Mouse (Mus musculus) frontal cortex, adult 2 months (tissue): ENCODE measurements around the gene Mmrn2. TPM values are rescaled to one million over a fixed set of nuclear protein-coding genes. Genes with fewer than 3 reads are reported as not detected.
"Not testable (repeated sequence)": the region's sequence is repeated elsewhere in the genome, so short reads cannot be mapped to it uniquely, and the experiment has no call there.

Source experiments
- DNase-seq, 2 experiments: peaks; one replicate each; pipeline ENCODE4 v3.0.0; 2022; ENCODE audit warnings: low spot score in 1 of 2; ENCODE audit errors: extremely low spot score in 1 of 2
- polyA plus RNA-seq: library from polyadenylated mRNA; depleted of rRNA; stranded (reverse); fragments of >200 nt; gene quantifications from 2 replicates; pipeline ENCODE4 v1.2.3, GENCODE M21; 2012

The Mmrn2 gene
- polyA plus RNA-seq, 1 experiment: 2.9 TPM

DNA sequence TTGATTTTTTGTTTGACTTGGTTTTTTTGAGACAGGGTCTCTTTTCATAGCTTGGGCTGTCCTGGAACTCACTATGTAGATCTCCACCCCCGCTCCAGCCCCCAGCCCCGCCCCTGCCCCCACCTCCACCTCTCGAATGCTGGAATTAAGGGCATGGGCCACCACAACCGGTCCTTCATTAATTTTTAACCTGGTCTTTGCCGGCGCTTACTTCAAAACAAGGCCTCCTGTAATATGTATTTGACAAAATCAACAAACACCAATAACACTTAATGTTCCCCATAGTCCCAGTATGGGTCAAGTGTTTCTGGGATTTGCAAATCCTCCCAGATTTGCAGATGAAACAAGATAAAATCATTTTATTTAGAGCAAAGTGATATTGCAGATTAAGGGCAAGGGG is 15.0 kb upstream of the Mmrn2 start:
- no peak for DNase-seq

DNA sequence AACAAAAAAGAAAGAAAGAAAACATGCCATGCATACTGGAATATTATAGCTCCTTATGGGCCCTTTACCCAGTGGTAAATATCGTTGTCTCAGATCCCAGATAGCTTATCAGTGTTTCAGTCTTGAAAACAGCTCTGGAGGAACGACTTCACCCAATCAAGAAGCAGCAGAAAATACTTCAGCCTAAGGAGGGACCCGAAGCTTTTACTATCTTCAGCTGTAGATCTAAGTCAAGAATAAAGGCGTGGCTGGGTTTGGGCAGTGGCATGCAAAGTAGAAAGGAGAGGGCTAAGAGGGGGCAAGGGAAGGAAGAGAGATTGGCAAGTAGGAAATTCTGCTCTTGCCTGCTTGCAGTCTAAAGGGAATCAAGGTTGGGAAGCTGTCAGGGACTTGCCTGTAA is 13.1 kb upstream of the Mmrn2 start:
- no peak for DNase-seq

DNA sequence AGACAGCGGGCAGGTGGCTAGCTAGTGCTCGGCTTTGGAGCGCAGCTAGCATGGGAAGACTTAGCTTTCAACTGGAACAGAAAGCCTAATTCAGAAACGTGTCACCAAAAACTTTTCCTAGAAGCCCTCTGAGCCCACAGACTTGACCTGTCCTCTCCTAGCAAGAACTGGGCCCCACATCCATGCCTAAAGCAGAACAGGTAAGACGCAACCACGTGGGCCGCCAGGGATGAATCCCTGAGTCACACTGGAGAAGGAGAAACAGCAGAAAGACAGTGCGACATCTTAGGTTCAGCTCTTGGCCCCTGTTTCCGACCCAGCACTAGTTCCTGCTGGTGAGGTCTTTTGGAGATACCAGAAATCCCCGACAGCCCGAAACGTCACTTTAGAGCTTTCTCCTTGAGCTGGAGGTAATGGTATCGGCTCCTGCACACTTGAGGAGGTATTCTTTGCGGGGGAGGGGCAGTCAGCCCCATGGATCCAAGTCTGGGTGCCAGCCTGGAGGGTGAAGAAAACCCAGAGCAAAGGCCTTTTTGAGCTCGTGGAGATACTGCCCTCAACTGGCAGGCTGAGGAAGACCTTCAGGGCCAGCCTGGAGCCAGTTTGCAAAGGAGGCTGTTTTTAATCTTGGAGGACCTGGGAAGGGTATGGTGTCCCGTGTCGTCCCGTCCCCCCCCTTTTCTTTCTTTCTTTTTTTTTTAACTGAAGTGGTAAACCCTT is 12.4 kb upstream of the Mmrn2 start:
- peak; percentile 44 to 80 for DNase-seq

DNA sequence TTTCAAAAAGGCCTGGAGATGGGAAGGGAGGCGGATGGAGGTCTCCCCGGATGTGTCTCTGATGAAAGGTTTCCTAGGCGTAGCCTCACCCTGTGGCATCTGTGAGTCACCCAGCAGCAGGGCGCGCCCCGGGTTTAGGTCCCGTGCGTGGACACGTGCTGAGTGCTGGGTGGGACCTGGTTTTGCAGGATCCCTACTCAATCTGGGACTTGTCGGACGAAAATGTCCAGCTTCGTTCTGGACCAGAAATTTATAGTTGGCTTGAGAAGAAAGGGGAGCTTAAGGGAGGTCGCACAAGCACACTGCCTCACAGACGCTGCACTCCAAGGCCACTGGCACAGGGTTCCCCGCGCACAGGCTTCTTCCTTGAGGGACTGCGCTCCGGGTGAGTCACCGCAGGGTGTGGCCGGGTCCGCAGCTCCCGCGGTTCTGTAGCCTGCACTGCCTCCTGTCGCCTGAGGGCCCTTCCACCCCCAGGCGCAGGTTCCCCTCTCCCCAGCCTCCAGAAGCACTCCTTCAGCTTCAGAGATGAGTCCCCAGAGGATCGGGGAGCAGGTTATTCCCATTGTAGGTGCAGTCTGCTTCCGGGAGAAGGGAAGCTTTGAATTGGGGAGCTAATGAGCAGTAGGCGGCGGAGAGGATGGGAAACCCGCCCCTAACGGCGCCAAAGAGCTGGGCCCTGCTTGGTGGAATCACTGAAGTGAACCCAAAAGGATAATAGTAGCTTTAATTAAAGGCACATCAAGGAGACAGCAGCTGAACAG is 11.6 kb upstream of the Mmrn2 start:
- DNase-seq: peak in 1 of 2 experiments; percentile 47

DNA sequence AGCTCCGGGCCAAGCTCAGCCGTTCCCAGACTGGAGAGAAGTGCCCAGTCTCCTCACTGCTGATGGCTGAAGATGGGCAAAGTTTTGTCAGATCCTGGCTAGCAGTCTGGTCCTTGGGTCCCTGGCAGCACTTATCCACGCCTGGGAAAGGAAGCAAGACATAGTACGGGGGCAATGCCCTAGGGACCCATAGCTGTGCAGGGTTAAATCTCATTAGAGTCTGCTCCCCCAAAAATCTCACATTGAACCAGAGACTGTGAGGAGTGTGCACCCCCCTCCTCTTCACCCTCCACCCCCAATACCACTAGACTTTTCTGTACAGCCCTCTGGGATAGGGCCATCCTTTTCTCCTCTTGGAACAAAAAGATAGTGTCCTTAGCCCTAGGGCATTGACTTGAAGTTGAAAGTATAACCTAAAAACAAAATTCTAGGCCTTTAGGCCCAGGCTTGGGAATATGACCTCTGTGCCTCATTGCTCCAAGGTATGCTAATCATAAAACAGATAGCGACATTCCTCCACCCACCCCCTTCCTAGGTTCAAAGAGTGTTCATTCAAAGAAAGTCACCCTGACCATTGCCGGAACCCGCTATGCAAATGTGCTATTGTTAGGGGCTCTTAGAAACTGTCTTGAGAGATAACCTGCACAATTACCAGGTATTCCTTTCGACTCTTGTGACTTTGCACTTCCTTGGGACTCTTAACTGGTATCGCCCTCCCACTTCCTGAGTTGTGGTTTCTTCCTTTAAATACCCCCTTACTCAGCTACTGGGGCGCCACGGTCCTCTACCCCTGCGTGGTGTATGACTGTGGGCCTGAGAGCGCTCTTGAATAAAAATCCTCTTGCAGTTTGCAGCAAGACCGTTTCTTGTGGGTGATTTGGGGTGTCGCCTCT is 10.8 kb upstream of the Mmrn2 start:
- DNase-seq: not testable (repeated sequence)

DNA sequence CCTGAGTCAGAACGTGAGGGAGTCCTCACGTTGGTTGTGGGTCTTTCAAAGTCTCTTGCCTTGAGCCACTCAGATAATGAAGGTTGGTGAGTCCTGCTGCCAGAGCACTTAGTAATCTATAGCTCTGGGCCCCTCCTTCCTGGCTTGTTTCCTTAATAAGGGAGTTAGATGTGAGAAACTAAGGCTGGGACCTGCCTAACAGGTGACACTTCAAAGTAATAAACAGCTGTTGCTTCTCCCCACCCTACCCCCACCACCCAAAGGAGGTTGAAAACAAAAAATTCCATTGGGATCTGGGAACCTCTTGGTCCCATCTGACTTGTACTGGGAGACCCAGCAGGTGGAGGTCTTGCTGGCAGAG is 10.1 kb upstream of the Mmrn2 start:
- DNase-seq: no peak

DNA sequence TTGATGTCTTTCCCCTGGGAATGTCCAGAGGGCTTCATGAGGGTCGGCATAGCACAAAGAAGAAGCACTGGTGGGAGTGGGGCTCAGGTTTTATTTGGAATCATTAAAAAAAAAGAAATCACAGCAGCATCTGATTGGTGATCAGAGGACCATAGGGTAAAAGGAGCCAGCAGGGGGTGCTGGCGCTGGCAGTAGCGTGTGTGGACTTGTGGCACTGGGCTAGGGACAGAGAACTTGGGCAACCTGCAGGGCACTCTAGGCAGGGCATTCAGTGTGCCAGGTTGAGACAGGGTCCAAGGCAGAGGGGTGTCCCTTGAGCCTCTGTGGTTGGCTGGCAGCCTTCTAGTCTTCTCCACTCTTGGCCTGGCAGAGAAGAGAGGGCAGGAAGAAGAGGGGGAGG is 5.1 kb upstream of the Mmrn2 start:
- no peak for DNase-seq

DNA sequence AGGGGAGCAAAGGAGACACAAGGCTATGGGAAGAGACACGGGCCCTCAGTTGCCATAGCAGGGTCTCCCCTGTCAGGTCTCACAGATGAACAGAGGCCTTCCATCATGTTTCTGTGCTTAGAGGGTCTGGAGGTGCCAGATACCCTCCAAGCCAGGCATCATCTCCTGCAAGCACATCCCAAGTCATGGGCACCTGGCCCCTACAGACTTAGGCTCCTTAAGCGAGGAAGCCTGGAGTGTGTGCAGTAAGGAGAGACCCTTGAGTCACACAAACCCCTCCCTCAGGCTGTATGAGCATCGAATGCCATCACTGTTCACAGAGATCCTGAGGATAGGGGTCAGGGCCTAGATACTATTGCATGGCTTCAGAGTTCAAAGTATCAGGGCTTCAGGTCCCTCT is 4.3 kb upstream of the Mmrn2 start:
- no peak for DNase-seq

DNA sequence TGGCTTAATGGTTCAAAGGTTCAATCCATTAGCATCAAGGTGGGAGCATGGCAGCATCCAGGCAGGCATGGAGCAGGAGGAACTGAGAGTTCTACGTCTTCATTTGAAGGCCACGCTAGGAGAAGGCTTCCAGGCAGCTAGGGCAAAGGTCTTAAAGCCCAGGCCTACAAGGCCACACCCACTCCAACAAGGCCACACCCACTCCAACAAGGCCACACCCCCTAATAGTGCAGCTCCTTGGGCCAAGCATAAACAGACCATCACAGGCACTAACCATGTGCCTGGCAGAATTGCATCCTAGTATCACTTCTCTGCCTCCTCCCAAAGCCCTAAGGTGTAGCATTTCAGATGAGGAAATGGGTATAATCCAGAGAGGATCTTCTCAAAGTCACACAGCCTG is 3.5 kb upstream of the Mmrn2 start:
- no peak for DNase-seq

DNA sequence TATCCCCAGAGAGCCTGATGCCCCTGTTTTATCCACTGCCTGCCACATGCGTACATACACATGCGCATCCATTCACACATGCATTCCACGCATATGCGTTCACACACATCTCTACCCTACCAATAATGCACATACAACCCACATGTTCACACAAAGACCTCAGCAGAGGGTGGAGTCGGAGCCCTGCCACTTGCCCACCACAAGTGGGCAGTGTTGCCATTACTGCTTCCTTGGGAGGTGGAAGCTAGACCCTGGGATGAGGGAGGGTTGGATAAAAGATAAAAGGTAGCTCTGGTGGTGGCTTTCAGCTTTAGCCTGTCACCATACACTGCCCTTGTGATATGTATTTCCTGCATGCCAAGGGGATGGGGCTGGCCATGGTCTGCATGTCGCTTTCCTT is 2.6 kb upstream of the Mmrn2 start:
- peak in 1 of 2 experiments; percentile 67 for DNase-seq

DNA sequence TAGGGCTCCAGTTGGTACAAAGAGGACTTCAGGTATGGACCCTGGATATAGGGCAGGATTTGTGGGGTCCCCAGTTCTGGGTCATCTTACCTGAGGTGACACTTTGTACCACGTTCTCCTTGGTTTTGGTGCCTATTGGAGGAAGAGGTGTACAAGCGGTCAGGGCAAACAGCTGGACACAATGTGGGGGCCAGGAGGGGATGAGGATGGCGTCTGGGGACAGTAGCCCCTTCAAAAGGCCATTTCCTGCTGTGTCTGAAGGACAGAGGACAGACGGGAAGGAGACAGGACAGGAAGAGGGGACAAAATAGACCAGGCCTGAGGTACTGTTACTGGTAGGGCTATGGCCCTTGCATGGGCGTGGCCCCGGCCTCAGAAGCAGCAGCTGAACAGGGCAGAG is 1.7 kb upstream of the Mmrn2 start:
- no peak for DNase-seq

DNA sequence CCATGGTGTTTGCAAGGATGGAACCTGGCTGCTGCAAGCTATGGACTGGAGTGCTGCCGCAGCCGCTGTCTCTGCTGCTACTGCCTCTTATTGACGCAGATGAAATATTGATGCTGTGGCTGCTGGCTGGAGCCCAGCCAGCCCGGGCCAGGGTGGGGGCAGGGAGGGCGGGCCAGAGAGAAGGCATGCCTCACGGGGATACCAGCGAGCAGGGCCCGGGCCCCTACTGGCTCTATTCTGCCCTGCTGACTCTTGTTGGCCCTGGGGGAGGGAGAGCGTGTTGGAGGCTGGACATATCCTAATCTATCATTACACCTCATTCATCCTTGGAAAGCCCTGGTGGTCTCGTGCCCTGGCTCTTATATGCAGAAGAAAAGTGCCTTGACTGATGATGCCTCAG is 688 bp upstream of the Mmrn2 start, which contains the start of gene Sncg:
Gene Sncg (minus strand): TSS at position 213 of the 400 bp plus-strand sequence.
- DNase-seq: no peak

DNA sequence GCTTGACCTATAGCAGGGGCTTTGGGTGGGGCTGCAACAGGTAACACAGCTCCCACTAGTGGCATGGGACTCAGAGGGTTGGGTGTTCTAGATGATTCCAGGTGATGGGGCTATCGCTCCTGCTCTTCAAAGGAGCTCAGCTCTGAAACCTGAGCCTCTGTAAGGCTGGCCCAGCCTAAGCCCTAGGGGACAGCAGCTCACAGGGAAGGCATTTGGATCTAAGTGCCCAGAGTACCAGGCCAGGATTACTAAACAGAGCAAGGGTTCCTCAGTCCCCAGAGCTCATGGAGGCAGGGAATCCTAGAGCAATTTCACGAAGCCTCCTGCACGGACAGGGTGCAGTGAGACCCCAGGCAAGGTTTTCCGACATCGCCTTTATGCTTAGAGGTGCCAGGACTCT is 676 bp downstream of the Mmrn2 start:
- DNase-seq: no peak

DNA sequence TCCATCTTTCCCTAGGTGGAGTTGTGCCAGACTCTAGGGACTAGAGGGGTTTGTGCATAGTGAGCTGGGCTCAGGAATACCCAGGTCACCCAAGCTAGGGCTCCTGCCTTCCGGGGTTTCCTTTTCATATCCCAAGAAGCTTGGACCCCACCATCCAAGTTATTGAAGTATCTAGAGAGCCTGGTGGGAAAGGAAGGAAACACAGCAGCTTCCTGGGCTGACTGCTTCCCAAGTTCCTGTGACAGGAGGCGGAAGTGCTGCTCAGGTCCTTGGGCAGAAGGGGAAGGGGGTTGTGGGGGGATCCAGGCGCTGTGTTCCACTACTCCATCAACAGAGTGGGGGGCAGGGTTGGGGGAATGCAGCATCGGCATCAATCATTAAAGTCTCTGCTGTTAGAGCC is 1.9 kb downstream of the Mmrn2 start:
- no peak for DNase-seq

DNA sequence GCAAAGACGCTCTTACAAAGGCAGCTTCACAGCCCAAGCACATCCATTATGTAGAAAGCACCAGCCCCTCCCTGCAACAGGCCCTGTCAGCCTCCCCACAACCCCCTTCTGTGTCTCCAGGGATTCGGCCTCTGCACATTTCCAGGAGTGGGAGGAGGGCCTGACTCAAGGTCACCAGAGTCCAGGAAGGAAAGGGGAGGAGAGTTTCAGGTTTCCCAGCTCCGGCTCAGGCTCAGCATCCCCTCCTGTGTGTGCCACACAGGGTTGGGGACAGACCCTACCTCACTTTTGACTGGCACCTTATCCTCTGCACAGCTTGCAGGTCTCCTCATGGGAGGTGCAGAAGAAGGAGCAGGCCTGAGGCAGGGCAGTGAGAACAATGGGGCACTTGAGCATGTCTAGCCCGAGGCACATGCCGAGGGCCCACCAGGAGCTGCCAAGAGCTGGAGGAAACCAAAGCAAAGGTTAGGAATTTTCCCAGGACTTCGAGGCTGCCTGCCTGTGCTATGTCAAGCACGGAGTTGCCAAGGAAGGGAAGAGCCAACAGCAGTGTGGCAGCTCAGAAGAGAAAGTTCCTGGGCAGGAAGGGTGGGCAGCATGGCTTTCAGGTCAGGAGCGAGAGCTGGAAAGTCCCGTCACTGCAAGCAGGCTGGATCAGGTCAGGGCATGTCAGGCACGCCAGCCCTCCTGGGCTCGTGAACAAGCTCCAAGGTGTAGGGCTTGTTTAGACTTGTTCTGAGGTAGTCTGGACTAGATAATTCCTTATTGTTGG is 3.5 kb downstream of the Mmrn2 start:
- DNase-seq: no peak

DNA sequence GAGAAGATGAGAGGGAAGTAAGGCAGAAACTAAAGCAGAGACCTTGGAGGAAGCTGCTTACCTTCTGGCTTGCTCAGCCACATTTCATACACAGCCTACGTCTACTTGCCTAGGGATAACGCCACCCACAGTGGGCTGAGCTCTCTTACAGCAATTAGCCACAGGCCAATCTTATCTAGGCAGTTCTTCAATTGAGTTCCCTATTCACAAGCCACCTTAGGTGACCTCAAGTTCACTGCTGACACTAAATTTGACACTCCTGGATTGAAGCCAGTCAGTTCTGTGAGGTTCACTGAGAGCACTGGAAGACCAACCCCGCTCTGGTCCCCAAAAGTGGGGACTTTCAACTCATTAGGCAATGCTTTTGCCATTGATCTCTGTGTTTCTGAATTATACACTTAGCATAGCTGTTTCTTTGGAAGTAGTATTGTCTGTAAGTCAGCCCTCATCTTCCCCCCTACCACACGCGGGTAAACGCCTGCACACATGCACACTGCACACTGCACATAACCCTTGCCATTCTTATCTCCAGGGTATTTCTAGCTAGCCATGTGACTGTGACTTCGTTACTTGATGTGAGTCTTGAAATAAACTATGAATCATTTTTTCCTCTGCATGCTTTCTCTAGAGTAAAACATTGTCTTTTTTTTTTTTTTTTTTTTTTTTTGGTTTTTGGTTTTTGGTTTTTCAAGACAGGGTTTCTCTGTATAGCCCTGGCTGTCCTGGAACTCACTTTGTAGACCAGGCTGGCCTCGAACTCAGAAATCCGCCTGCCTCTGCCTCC is 7.8 kb downstream of the Mmrn2 start:
- no peak for DNase-seq

DNA sequence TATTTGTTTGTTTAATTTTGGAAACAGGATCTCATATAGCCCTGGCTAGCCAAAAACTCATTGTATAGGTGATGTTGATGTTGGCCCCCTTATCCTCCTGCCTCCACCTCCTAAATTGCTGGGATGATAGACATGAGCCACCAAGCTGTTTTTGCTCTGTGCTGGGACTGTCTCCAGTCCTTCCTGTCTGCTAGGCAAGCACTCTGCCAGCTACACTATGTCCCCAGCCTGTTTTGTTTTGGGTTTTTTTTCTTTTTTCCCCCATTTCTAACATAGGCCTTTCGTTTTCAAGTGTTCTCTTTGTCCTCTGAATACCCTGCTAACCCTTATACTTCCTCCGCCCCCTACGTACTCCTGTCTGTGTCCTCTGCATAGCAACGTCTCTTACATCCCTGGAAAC is 18.0 kb downstream of the Mmrn2 start:
- DNase-seq: no peak

DNA sequence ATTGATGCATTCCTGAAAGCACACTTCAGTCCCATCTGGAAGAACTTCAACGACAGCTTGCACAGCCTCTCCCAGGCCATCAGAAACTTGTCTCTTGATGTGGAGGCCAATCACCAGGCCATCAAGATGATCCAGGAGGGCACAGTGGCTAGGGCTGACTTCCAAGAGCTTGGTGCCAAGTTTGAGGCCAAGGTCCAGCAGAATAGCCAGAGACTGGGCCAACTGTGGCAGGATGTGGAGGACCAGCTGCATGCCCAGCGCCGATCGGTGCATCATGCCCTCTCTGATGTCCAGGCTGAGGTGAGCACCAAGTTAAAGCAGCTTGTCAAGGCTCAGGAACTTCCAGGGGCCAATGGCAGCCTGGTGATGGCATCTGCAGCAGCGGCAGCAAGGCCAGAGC is 22.6 kb downstream of the Mmrn2 start:
- no peak for DNase-seq

DNA sequence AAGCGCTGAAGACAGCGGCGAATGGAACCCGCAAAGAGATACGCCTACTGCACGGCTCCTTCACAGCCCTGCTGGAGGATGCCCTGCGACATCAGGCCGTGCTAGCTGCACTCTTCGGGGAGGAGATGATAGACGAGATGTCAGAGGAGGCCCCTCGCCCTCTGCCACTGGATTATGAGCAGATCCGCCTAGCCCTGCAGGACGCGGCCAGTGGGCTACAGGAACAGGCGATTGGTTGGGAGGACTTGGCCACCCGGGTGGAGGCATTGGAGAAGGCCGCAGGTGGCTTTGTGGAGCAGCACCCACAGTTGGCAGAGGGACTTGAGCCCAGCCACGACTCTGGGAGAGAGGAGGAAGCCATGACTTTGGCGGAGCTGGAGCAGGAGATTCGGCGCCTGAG is 23.6 kb downstream of the Mmrn2 start:
- no peak for DNase-seq

DNA sequence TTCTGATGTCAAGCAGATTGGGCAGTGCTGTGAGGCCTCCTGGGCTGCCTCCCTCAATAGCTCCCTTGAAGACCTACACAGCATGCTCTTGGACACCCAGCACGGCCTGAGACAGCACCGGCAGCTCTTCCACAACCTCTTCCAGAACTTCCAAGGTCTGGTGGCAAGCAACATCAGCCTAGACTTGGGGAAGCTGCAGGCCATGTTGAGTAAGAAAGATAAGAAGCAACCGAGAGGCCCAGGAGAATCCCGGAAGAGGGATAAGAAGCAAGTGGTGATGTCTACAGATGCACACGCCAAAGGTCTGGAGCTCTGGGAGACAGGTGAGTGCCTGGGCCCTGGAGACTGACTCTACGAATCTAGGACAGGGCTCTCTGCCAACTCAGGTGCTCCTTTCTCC is 24.0 kb downstream of the Mmrn2 start:
- no peak for DNase-seq
